Mouse (Mus musculus) embryonic facial prominence, embryonic 11.5 days (tissue): ENCODE data around the gene Clasp2. TPM values are rescaled to one million over a fixed set of nuclear protein-coding genes. Genes with fewer than 3 reads are reported as not detected.
A peak's percentile ranks its signal among the peaks of the same experiment; 100 is the strongest.

Experiments used
- ATAC-seq: fragments of 200-750 bp; cut with Nextera tagmentation; replicated peaks from 2 replicates; pipeline ENCODE4 v1.8.0; 2017; ENCODE audit warnings: low read depth; ENCODE audit not compliant: insufficient number of reproducible peaks, low FRiP score, low TSS enrichment
- DNase-seq: peaks from one replicate; pipeline ENCODE4 v3.0.0-alpha.2; 2015; ENCODE audit warnings: low spot score
- H3K27ac ChIP-seq: fragments of 300-500 bp; sonication (generic); replicated peaks from 2 replicates; pipeline ENCODE4 v1.5.1; 2014; ENCODE audit warnings: mild to moderate bottlenecking, low read depth, low read length, control low read depth
- H3K27me3 ChIP-seq: fragments of 300-500 bp; sonication (generic); 2 replicates; pipeline ENCODE4 v1.6.1; 2014; ENCODE audit warnings: mild to moderate bottlenecking, low read length, moderate library complexity, mixed read lengths; ENCODE audit not compliant: control insufficient read depth, insufficient read depth
- H3K36me3 ChIP-seq: fragments of 300-500 bp; sonication (generic); replicated peaks from 2 replicates; pipeline ENCODE4 v1.6.1; 2014; ENCODE audit warnings: low read depth, mild to moderate bottlenecking, low read length, moderate library complexity, mixed read lengths; ENCODE audit not compliant: control insufficient read depth, insufficient read depth
- H3K4me1 ChIP-seq: fragments of 300-500 bp; sonication (generic); 2 replicates; pipeline ENCODE4 v1.6.1; 2014; ENCODE audit warnings: low read length, mixed read lengths; ENCODE audit not compliant: control insufficient read depth, insufficient read depth
- H3K4me2 ChIP-seq: fragments of 300-500 bp; sonication (generic); 2 replicates; pipeline ENCODE4 v1.6.1; 2014; ENCODE audit warnings: low read depth, mild to moderate bottlenecking, control low read depth, low read length, moderate library complexity
- H3K4me3 ChIP-seq: fragments of 300-500 bp; sonication (generic); 2 replicates; pipeline ENCODE4 v1.5.1; 2014; ENCODE audit warnings: low read depth, low read length, control low read depth
- H3K9ac ChIP-seq: fragments of 300-500 bp; sonication (generic); replicated peaks from 2 replicates; pipeline ENCODE4 v1.6.1; 2014; ENCODE audit warnings: mild to moderate bottlenecking, control low read depth, low read length
- H3K9me3 ChIP-seq: fragments of 300-500 bp; sonication (generic); replicated peaks from 2 replicates; pipeline ENCODE4 v1.6.1; 2016; ENCODE audit warnings: mild to moderate bottlenecking, low read length, inconsistent platforms, mixed read lengths; ENCODE audit not compliant: control insufficient read depth
- WGBS: fragments of 180-500 bp; shearing (Covaris S2); extraction: QIAGEN DNeasy Blood & Tissue Kit; methylation state at CpG from one replicate; pipeline ENCODE4 v1.1.7; 2014; 5-methylcytosine and 5-hydroxymethylcytosine counted together
- polyA plus RNA-seq: library from polyadenylated mRNA; unstranded; fragments of >200 nt; fragmentation: Nextera tagmentation; extraction: Ambion mirVana; gene quantifications from 2 replicates; pipeline ENCODE4 v1.2.1, GENCODE M21; 2014

The Clasp2 gene
- polyA plus RNA-seq: 30.2 and 34.2 TPM in 2 replicates

GRCm38 (mm10) chr9:113741108-113741636 lies at the start of gene Clasp2:
Clasp2 (plus strand) TSS chr9:113741473.
- Histone ChIP-seq H3K4me2 (peak within 1 kb of the TSS; percentile 88), H3K9ac (peak within 1 kb of the TSS; percentile 93), H3K27me3 (no peaks in the 10 kb centered on the region), H3K4me3 (peak within 1 kb of the TSS; percentile 97), H3K36me3 (no peaks in the 10 kb centered on the region), H3K27ac (peak within 1 kb of the TSS; percentile 59), H3K9me3 (no peaks in the 10 kb centered on the region), H3K4me1 (no peaks in the 10 kb centered on the region)
- under 1% methylated on average over 52 of the region's 63 CpGs for WGBS
- ATAC-seq (peak; percentile 95), DNase-seq (peak; percentile 88)

GRCm38 (mm10) chr9:113701441-113702160 lies 39.7 kb upstream of the Clasp2 start:
- Histone ChIP-seq H3K4me2 (no peak overlapping the region), H3K4me3 (no peak overlapping the region), H3K9me3 (no peaks in the 10 kb centered on the region), H3K36me3 (no peaks in the 10 kb centered on the region; the same call in 1 of the 2 replicates), H3K27ac (no peak overlapping the region), H3K27me3 (no peaks in the 10 kb centered on the region), H3K4me1 (no peaks in the 10 kb centered on the region), H3K9ac (no peak overlapping the region)
- no peak for ATAC-seq
- WGBS: 89% methylated on average over 5 of the region's 5 CpGs
- no peak for DNase-seq

- Histone ChIP-seq H3K9me3 (no peaks in the 10 kb centered on the region), H3K4me2 (no peak overlapping the region), H3K9ac (no peak overlapping the region; the same call in 1 of the 2 replicates), H3K4me1 (no peaks in the 10 kb centered on the region), H3K4me3 (no peak overlapping the region), H3K27ac (no peak overlapping the region), H3K36me3 (no peaks in the 10 kb centered on the region), H3K27me3 (no peaks in the 10 kb centered on the region)
- DNase-seq: no peak
- ATAC-seq: no peak
- WGBS: 81% methylated on average over 2 of the region's 2 CpGs
These were observed 35.2 kb upstream of the Clasp2 start for GRCm38 (mm10) chr9:113706108-113706507.

- no peak for DNase-seq
- Histone ChIP-seq H3K4me1 (no peaks in the 10 kb centered on the region), H3K9me3 (no peaks in the 10 kb centered on the region), H3K27me3 (no peaks in the 10 kb centered on the region), H3K4me2 (peak overlapping the region; percentile 71), H3K27ac (no peak overlapping the region), H3K9ac (peak overlapping the region; percentile 95), H3K4me3 (peak overlapping the region; percentile 97), H3K36me3 (no peaks in the 10 kb centered on the region)
- ATAC-seq: no peak
- WGBS: 64% methylated on average over 9 of the region's 9 CpGs
These were observed 34.4 kb upstream of the Clasp2 start for GRCm38 (mm10) chr9:113706841-113707240.

- H3K27ac ChIP-seq: peak within 1 kb of the TSS; percentile 70
- H3K9ac ChIP-seq: peak within 1 kb of the TSS; percentile 95
- peak; percentile 89 for DNase-seq
- no peaks in the 10 kb centered on the region for H3K9me3 ChIP-seq
- peak within 1 kb of the TSS; percentile 97 for H3K4me3 ChIP-seq
- H3K4me2 ChIP-seq: peak within 1 kb of the TSS; percentile 71
- no peaks in the 10 kb centered on the region for H3K27me3 ChIP-seq
- no peaks in the 10 kb centered on the region for H3K36me3 ChIP-seq
- WGBS: 2% methylated on average over 75 of the region's 77 CpGs
- ATAC-seq: peak; percentile 91
- H3K4me1 ChIP-seq: no peaks in the 10 kb centered on the region
These were observed 33.6 kb upstream of the Clasp2 start, which contains the start of gene Pdcd6ip for GRCm38 (mm10) chr9:113707481-113708360. Pdcd6ip (minus strand) TSS chr9:113708259.

GRCm38 (mm10) chr9:113708361-113709280 lies 32.7 kb upstream of the Clasp2 start:
- Histone ChIP-seq H3K27ac (no peak overlapping the region), H3K4me2 (peak overlapping the region; percentile 71), H3K9me3 (no peaks in the 10 kb centered on the region), H3K9ac (peak overlapping the region; percentile 95; the same call in 1 of the 2 replicates), H3K4me1 (no peaks in the 10 kb centered on the region), H3K36me3 (no peaks in the 10 kb centered on the region), H3K4me3 (peak overlapping the region; percentile 97), H3K27me3 (no peaks in the 10 kb centered on the region)
- 57% methylated on average over 19 of the region's 19 CpGs for WGBS
- DNase-seq: no peak
- peak; percentile 64; the same call in 1 of the 2 replicates for ATAC-seq

- no peaks in the 10 kb centered on the region for H3K4me1 ChIP-seq
- ATAC-seq: no peak
- no peak overlapping the region for H3K4me3 ChIP-seq
- H3K27me3 ChIP-seq: no peaks in the 10 kb centered on the region
- H3K36me3 ChIP-seq: no peaks in the 10 kb centered on the region
- H3K9ac ChIP-seq: no peak overlapping the region
- 86% methylated on average over 12 of the region's 12 CpGs for WGBS
- H3K4me2 ChIP-seq: no peak overlapping the region
- no peak for DNase-seq
- H3K9me3 ChIP-seq: no peaks in the 10 kb centered on the region
- H3K27ac ChIP-seq: no peak overlapping the region
These were observed 30.4 kb upstream of the Clasp2 start for GRCm38 (mm10) chr9:113710871-113711270.
